Mouse (Mus musculus) cerebellum, postnatal 25 days (tissue): ENCODE measurements at regions not wholly inside any gene's neighbourhood (a gene's known extent, or its start where the extent isn't known, plus 50 kb on each side); places are given as distances from the start of the nearest gene placed in this dataset.

Experiments used
- DNase-seq, 2 experiments: peaks; one replicate each; pipeline ENCODE4 v3.0.0; 2021; ENCODE audit warnings: mixed read lengths in 2 of 2

DNA sequence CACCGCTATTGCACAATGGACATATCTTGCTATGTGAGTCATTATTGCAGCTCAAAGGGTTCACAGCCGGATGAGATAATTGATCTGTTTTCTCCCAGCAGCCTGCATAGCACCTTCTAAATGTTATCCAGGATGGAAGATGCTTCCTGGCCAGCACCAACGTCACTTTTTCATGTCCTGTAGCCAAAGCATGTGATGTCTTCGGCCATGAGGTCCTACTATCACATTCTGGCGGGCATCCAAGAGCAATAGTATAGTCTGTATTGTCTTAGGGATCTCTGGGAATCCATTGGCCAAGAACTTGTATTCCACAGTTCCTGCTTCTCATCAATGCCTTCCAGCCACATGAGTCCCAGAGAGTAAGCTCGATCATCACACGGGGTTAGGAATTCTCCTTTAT lies 70.6 kb downstream of the Npy start:
- no peak for DNase-seq

DNA sequence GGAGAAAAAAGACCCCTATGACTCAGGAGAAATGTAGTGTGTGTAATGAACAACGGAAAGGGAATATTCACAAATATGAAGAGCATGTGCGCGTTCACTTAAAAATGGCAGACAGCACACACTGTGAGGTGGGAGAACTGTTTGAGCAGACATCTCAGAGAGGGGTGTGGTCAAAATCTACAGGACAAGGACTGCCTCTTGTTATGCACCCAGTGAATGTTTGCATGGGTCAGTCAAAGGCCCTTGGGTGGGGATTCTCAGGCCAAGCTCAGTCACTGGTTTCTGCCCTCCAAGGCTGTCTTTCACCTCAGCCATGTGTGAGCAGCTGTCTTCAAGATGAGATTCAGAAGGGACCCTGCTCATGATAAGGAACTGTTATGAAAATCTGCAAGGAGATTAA lies 76.6 kb downstream of the Npy start:
- DNase-seq: no peak

DNA sequence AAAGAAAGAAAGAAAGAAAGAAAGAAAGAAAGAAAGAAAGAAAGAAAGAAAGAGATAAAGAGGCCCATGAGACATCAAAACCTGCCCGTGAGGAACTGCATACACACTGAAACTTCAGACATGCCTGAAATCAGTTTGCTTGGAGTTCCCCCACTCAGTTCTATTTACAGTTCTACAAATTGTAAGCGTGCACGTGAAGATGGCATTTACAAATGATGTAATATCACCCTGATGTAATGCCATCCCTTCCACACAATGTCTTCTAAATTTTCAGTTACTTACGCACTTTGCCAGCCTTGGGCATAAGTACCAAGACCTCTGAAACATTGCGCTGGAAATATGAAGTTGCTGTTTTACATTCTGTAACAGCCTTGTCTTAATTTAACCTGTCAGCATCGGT lies 79.0 kb downstream of the Npy start:
- DNase-seq: no peak

DNA sequence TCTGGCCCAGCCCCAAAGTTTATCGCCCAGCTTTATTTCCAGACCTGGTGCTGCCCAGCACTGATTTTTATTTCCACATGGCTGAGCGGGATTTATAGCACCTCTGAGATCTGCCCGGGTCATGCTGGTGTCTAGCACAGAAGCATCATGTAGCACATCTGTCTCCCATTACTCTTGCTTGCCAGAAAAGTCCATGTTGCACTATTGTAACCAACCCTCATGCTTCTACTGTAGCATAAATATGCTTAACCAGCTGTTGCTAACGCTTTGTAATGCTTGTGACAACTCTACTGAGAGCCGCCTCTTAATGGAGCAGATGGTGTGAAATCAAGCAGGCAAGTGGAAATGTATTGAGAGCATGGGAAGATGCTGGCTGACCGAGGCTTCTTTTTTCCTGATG lies 81.5 kb downstream of the Npy start:
- DNase-seq: no peak

DNA sequence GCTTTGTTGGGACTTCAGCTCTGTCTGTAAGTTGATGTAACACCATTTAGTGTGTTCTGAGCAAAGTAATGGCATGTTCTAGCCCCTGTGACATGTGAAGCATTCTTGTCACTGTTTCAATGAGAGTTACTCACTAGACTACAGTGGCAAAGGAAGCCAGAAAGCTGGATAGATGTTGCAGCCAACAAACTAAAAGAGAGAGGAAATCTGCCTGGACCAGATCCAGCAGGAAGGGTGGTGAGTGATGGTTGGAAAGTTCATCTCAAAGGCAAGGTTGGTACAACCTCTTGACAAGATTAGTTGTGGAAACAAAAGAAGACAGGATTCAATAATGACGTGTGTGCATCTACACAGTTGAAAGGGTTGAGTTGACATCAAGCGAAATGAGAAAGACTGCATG lies 83.9 kb downstream of the Npy start:
- DNase-seq: no peak

DNA sequence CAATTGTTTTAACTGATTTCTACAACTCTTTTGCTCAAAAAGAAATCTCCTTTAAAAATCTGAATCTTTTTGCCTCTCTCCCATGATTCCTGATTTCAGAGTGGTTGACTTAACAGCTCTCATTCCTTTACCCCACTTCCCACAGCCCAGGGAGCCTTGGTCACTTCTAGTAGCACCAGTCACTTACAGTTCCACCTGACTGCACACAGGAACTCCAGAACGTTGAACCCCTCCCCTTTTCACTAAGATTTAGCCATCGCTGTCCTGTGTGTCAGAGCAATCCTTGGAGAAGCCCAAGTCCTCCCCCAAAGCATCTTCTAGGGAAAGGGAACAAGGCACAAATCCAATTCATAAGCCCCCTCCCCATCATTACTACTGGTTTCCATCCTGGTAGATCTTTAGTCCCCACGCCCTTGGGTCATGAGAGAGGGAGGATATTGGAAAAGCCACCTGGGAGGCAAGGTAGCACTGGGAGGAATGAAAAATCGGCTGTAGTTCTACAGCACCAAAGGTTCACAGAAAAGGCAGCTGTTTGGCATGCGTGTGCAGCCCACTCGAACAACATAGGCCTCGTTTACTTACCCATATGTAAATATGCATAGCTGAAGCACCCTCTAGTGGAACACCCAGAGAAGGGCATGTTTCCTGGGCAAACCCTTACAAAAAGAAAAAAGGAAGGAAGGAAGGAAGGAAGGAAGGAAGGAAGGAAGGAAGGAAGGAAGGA lies 96.7 kb downstream of the Npy start:
- DNase-seq: peak; percentile 7 to 50

DNA sequence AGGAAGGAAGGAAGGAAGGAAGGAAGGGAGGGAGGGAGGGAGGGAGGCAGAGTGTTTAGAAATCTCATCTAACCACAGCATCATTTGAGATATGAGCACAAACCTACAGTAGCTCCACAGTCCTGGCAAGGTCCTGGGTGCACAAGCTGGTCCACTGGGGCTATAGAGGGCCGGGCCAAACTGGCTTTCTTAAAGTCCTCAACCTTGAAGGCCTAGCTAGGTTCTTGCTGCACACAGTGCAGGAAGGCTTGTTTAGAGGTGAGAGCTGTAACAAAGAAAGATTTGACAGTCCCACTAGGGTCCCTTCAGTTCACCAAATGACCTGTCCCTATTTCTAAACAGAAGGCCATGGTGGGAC lies 97.3 kb downstream of the Npy start:
- no peak for DNase-seq

DNA sequence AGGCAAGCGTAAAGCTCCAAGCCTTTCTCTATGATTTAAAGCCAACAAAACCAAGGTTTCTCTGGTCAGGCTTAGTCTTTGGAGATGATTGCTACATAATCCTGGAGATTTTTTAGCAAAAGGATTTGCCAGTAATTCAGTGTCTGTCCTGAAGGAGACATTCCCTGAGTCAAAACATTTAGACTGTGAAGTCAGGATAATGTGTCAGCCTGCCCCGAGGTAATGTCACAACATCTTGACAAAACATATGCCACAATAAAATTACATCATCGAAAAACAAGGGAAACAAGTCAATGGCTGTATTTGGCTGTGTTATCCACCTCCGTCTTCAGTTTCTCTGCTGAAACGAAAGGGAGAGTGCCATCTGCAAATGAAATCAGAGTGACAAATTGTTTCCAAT lies 101.8 kb downstream of the Npy start:
- no peak for DNase-seq

DNA sequence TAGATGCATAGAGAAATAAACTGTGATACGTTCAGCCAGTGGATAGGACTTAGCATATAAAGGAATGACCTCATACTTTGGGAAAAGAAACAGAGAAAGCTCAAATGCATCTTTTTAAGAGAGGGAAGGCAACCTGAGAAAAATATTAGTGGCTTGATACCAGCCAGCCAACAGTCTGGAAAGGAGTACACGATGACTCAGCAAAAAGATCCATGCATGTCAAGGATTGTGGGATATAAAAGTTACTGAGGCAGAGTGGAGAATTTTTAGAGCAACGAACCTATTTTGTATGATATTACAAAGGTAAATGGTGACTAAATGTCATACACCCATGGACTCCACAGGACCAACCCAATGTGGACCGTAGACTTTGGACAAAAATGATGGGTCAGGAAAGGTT lies 105.6 kb downstream of the Npy start:
- no peak for DNase-seq

DNA sequence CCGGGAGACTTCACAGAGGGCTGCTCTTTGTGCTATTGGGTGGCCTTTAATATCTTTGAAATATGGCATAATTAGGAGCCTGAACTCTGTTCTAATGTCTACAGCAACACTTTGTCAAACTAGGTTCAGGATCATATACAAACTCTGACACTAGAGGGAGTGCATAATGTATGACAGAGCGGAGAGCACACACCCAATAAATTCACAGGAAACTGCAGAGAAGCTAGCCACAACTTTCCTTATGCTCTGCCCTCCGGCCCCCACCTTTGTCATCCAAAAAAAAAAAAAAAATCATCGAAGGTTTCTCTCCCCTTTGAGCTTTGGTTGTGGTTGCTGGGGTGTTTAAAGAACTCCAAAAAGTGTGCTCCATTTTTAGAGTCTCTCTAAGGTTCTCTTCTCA lies 107.6 kb downstream of the Npy start:
- no peak for DNase-seq

DNA sequence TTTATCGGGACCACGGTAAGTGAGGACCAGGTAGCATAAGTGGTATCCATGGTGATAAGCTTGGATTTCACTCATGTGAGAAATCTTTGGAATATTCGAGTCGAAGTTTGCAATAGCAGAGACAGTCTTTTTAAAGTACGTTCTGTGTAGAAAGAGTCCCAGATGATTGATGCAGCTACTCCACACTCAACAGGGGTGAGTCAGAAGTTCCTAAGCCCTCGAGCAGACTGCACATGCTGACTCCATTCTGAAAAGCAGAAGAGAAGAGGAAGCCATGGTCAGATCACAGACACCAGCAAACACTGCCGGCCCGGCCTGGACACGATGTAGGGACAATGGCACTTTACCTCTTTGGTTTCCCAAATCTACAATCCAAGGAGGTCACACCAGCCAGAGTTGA lies 120.6 kb downstream of the Npy start:
- DNase-seq: no peak

DNA sequence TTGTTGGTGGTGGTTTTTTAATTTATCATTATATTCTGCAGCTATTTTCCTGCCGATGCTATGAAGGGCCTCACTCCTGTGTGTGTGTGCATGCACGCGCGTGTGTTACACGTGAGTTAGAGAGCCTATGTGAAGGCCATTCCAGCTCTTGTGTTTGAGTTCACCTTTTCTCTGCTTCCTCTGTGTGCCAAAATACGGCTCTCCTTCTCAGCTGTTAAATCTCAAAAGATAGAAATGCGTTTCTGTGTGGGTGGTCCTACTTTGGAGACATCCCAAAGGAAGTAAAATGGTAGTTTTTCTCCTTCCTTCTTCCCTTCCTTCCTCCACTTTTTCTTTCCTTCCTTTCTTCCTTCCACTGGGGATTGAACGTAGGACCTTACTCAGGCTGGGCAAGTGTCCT lies 136.4 kb downstream of the Npy start:
- DNase-seq: no peak

DNA sequence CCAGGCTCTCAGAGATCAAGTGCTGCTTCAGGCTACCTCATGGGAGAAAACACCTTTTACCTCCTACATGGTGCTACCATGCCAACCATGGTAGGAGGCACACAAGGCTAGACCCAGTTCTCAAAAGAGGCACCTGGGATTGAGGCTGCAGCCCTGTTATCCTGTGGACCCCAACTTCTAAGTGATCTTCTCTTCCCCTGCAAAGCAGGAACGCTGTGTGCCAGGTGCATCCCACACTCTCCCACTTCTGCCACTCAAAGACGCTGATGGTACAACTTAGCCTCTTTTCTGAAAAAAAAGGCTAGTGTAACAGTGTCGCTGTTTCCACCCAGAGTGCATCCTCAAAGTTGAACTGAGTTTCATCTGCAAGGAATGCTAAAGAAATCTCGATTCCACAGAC lies 138.7 kb downstream of the Npy start:
- DNase-seq: no peak

DNA sequence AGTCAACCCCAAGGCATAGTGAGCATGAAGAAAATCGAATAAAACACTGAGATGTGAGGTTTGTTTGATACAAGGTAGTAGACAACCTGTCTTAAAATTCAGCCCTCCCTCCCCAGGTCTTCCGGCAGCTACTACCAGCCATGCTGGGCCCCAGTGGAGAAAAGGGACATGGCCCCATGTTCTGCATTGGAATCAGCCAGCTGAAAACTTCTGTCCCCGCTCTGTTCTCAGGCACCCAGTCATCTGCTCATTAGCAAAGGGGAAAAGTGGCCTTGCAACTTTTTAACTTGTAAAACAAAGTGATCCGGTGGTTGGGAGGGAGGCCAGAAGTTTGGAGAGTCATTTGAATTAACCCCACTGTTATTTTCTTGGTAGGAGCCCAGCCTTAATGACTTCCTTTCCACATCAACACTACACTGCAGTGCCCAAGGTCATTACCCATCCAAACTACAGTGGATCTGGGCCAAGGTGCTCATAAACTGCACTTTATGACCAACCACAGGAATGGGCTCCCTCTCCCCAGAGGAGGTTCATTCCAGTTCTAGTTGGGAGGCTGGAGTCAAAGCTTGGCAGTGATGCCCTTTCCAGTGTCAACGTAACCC lies 143.5 kb downstream of the Npy start:
- no peak for DNase-seq

DNA sequence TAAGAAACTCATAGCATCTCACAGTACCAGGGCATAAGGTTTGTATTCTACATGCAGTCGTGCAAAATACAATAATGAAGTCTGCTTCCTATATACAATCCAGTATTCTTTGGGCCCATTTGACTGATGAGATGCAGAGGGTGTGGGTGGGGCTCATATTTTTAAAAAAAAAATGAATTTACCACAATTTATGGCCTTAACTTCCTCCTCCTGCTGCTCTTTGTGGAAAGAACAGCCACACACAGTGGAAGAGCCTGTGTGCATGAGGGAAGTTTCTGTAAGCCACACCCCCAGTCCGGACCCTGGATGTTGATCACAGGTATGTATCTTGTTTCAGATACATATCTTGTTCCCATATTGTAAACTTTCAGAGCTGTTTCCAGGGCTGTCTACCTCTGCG lies 143.5 kb upstream of the Mpp6 start:
- no peak for DNase-seq

DNA sequence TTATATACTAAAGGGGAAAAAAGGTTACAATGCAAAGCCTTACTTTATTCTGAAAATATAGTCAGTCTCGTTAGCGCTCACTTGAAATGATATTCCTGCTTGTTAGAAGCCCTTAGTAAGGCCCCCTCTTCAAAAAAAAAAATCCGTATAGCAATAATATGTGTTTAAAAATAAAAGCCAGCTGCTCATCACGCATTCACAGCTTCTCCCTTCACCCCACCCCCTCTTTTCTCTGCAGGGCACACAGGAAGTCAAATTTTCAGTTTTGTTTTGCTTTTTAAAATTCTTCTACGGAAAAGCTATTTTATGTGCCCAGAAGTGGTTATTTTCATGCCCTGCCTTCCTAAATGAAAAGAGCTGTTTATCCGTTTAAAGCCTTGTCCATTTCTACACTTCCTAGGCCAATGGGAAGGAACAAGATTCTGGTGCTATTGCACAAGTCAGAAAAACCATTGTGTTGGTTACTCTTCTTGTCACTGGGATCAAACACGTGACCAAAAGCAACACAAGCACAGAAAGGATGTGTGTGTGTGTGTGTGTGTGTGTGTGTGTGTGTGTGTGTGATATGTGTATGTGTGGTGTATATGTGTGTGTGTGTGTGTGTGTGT lies 136.7 kb upstream of the Mpp6 start:
- DNase-seq: no peak

DNA sequence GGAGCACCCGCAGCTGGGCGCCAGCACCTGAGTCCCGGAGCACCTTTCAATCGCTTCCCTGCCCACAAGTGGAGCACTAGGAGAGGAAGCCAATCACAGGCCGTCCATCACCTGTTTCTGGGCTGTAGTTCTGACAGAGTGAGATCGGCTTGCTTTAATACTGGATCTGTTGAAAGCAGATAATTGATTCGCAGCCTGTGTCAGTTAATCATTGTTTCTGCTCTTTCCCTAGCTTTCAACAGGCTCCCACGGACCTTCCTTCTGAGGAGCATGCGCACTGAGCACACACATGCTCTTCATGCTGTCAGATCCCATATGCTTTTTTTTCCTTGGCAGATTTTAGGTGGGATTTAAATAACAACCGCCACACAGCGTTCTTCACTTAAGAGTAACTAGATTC lies 132.3 kb upstream of the Mpp6 start:
- DNase-seq: no peak

DNA sequence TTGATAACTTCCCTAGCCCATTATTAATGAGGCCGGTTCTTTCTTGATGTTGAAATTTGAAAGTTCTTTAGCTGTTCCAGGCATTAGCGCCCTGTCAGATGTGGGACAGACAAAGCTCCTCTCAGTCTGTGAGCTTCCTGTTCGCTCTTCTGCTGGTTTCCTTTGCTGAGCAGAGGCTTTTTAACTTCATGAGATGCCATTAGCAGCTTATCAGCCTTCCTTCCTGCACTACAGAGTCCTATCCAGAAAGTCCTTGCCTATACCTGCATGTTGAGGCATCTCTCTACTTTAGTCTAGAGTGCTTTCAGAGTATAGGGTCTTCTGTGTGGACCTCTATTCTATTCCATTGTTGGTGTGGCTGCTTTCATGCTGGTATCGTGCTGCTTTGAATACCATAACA lies 126.3 kb upstream of the Mpp6 start:
- no peak for DNase-seq

DNA sequence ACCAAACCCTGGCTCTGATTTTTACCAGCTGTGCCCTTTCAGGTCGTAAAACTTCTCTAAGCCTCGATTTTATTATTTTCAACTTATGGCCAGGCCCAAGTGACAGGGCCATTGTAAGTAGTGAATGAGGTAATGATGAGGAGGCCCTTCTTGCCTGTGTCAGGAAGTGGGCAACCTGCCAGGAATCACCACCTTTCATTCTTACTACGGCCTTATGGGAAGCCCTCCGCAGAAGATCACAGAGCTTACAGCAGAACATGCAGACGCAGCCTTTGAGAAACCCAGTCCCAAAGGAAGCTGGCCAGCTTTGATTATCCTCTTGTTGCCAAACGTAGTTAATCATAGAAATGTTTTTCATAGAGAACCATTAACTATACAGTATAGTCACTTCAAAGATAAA lies 124.9 kb upstream of the Mpp6 start:
- DNase-seq: peak in 1 of 2 experiments; percentile 6

DNA sequence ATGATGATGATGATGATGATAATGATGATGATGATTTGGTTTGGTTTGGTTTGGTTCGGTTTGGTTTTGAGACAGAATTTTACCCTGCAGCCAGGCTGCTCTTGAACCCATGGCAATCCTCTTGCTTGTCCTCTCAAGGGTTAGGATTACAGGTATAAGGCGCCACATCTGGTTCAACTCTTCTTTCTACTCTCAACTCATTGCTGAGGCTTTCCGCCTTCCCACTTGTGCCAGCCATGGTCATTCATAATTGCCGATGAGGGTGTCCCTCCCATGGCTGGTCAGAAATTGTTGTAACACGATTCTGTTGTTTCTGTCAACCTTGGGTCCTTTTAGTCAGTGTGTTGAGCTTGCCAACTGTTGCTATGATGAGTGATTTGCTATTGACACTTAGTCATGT lies 122.9 kb upstream of the Mpp6 start:
- DNase-seq: no peak

DNA sequence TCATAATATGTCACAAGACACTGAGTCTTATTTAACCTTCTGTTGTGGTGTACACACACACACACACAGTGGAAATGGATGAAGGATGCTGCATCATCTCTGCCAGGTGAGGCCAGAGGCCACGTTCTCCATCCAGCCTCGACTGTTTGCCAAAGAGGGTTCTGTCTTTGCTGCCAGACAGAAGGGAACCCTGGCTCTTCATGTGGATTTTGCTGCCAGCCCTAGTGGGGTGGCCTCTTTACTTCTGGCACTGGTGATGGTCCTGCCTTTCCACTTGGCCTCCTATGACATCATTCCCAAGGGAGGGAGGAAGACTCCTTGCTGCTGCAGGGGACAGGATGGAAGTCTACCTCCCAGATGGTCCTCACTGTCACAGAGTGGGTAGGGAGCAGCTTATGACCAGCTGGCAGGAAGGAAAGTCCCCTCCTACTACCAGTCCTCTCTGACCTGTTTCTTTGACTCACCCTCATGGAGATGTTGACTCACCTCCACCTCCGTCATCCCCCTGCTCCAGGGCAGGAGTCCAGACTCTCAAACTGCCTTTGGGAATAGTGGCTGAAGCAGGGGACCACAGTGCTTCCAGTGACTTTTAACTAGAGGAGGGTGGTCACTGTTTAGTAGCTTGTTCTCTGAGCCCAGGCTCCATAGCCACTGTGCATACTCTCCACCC lies 122.4 kb upstream of the Mpp6 start:
- peak in 1 of 2 experiments; percentile 8 for DNase-seq

DNA sequence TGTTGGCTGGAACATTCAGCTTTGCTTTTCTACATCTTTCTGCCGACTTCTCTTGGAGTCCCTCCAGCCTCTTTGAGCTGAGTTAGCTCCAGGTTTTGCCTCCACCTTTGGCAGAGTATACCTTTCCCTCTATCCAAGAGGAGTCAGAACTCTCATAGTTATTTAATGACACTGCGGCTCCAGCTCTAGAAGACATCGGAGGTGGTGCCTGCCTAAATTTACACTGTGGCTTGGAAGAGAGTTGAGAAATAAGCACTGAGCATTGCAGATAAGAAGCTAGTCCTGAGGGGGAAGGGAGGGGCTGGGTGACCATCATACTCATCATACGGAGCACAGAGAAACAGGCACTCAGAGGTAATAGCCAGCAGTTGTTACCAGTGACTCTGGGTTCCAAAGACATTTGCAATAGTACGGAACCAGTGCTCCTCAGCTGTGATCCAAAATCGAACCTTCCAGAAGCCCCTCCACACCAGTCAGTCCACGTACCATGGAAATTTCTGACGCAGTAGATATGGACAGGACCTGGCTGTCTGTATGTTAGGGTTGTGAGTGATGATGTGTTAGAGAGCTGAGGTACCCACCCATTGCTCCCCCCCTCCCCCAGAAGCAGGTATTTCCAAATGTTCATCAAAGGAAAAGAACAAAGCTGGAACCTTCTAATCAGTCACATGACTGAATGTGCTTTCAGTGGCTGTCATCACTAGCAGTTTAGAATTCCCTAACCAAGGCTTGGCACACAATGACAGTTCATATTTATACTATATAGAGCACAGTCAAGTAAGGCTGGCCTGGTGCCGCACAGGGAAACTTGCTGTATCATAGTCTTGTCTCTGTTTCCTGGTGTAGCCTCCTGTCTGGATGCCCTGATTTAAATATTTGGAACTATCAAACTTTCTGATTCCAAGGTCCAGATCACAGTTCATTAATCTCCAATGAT lies 120.2 kb upstream of the Mpp6 start:
- no peak for DNase-seq

DNA sequence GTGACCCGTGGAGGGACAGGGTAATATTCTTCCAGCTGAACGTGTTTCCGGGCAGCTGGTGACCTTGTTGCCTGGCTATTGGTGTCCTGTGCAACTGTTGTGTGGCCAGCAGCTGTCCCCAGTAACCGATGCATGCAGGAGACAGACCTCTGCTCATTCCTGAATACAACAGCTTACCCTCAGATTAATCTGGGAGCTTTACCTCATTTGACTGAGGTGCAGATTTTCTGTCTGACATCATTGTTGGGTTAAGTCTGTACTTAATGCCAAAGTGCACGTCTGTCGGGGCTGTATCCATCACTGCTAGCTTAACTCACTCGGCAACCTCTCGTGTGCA lies 119.6 kb upstream of the Mpp6 start:
- DNase-seq: no peak
